Mouse (Mus musculus): ENCODE data around the gene Akt1s1. TPM values are rescaled to one million over a fixed set of nuclear protein-coding genes. Genes with fewer than 3 reads are reported as not detected.

The Akt1s1 gene
- polyA plus RNA-seq, 1 experiment: 930 TPM

DNA sequence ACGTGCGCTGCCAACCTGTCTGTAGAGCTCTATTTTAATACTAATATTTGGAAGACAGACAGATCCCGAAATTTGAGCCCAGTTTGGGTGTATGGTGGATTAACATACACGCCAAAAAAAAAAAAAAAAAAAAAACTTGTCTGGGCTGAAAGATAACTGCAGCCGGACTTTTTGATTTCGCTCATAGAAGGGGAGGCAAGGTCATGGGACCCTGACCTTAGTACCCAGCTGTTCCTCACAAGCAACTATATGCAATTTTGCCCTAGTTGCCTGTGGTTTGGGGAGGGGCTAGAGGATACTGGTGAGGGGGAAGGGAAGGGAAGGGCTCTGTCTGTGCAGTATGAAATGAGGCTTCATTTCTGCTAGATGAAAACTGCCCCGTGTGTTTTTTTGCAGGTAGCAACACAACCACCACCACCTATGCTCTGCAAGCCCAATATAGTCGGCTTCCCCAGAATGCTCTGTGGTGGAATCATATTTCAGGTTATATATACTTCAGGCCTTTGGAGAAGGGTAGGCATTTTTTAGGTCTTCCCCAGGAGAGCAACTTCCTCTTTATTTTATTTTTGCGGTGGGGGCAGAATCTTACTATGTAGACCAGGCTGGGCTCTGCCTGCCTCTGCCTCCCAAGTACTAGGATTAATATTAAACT, 7.6 kb downstream of the Akt1s1 start:
- no peak for TF ChIP-seq GATA1 (IDR thresholded peaks at IDR 0.05; ENCODE audit: low read length)

- TF ChIP-seq GATA1 (IDR thresholded peaks at IDR 0.05; ENCODE audit: low read length): no peak
Measured at GRCm38 (mm10) chr7:44857042-44857552, 8.3 kb downstream of the Akt1s1 start, which contains the start of gene Pnkp. Gene Pnkp, plus strand, starts transcription at chr7:44857139.

- no peak for TF ChIP-seq GATA1 (IDR thresholded peaks at IDR 0.05; ENCODE audit: low read length)
Measured at GRCm38 (mm10) chr7:44857905-44858304, 9.1 kb downstream of the Akt1s1 start.

- no peak for TF ChIP-seq GATA1 (IDR thresholded peaks at IDR 0.05; ENCODE audit: low read length)
Measured at GRCm38 (mm10) chr7:44859896-44860295, 11.1 kb downstream of the Akt1s1 start.

GRCm38 (mm10) chr7:44860576-44861428, 12.0 kb downstream of the Akt1s1 start:
- no peak for TF ChIP-seq GATA1 (IDR thresholded peaks at IDR 0.05; ENCODE audit: low read length)

DNA sequence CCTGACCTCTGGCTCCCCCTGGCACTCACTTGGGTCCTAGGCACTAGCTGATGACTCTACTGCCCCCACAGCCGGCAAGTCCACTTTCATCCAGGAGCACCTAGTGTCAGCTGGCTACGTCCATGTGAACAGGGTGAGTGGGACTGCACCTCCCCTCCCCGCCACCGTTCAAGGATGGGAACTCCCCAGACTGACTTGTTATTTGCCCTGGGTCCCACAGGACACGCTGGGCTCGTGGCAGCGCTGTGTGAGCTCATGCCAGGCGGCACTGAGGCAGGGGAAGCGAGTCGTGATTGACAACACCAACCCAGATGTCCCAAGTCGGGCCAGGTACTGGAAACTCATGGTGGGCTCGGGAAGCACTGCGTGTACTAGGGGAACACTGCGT, 12.6 kb downstream of the Akt1s1 start:
- no peak for TF ChIP-seq GATA1 (IDR thresholded peaks at IDR 0.05; ENCODE audit: low read length)

- no peak for TF ChIP-seq GATA1 (IDR thresholded peaks at IDR 0.05; ENCODE audit: low read length)
Measured at GRCm38 (mm10) chr7:44862434-44862833, 13.6 kb downstream of the Akt1s1 start.

GRCm38 (mm10) chr7:44863210-44863609, 14.4 kb downstream of the Akt1s1 start:
- no peak for TF ChIP-seq GATA1 (IDR thresholded peaks at IDR 0.05; ENCODE audit: low read length)

DNA sequence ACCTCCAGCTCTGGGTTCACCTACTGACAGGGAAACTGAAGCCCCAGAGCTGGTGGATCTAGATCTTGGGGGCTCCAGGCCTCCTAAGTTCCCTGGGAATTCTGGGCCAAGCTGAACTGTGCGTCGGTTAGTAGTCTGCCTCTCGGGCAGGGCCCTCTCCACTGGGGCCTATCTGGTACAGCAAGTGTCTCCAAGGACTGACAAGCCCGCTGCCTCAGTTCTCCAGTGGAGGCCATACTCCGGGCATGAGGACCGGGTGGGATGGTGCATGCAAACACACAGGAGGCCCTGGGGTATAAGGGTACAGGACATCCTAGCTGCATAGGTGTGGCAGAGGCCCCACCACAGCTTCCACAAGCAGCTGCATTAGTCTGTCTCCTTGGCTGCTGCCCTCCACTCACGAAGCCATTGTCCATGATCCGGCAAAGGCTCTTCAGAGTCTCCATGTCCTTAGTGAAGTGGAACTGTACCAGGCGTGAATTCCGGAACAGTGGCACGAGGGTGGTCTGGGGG, 15.2 kb downstream of the Akt1s1 start:
- TF ChIP-seq GATA1 (IDR thresholded peaks at IDR 0.05; ENCODE audit: low read length): no peak

- no peak for TF ChIP-seq GATA1 (IDR thresholded peaks at IDR 0.05; ENCODE audit: low read length)
Measured at GRCm38 (mm10) chr7:44864595-44865542, 16.1 kb downstream of the Akt1s1 start.

GRCm38 (mm10) chr7:44866276-44867009, 17.7 kb downstream of the Akt1s1 start:
- no peak for TF ChIP-seq GATA1 (IDR thresholded peaks at IDR 0.05; ENCODE audit: low read length)

- no peak for TF ChIP-seq GATA1 (IDR thresholded peaks at IDR 0.05; ENCODE audit: low read length)
Measured at GRCm38 (mm10) chr7:44867010-44867702, 18.4 kb downstream of the Akt1s1 start.

- TF ChIP-seq GATA1 (IDR thresholded peaks at IDR 0.05; ENCODE audit: low read length): no peak
Measured at GRCm38 (mm10) chr7:44867802-44868201, 19.0 kb downstream of the Akt1s1 start.

DNA sequence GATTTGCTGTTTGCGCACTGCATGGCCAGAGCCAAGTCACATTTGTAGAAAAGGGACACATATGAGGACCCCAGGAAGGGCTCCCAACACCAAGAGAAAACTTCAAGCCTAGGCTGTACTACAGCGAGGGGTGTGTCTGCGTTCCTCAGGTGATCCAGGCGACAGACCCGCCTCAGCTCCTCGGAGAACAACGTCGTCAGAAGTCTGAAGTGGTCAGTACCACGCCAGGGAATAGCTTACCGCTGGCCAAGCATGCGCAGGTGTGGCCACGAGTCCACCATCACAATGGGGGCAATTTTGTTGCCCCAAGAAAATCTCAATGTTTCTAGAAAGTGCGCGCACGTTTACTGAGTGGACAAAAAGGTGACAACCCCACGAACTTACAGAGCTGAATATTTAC, 19.7 kb downstream of the Akt1s1 start:
- no peak for TF ChIP-seq GATA1 (IDR thresholded peaks at IDR 0.05; ENCODE audit: low read length)

Data from G1E-ER4 (cell line).